ENCODE assay signal across 12 mouse cellular contexts in genomic region chr11:55323854-55324253, GRCm38 (mm10). TPM values are rescaled to one million over a fixed set of nuclear protein-coding genes. Genes with fewer than 3 reads are reported as not detected.
DNase-seq lines count a peak whose midpoint lies in the region; ATAC-seq lines count a peak whose summit lies in the region.
"Had no signal": no experiment of that assay in that cellular context is flagged by ENCODE, and none has a peak within 500 bp of the region (broad histone marks: within the 10 kb centered on the region; RNA-seq: fewer than 3 reads in every experiment).

No protein-coding gene starts in this region.

- H3K27ac ChIP-seq in heart, embryonic 10.5 days: no peak overlapping the region
- no peak overlapping the region for H3K27ac ChIP-seq in kidney, embryonic 16.5 days (ENCODE audit: low read length)
- H3K27ac ChIP-seq: embryonic facial prominence, embryonic 12.5 days; lung, embryonic 15.5 days had no signal

- no peak overlapping the region for H3K4me2 ChIP-seq in kidney, embryonic 16.5 days (replicated peaks; ENCODE audit: low read depth, low read length)
- H3K4me2 ChIP-seq: embryonic facial prominence, embryonic 12.5 days; lung, embryonic 15.5 days had no signal

- no peak for ATAC-seq in inflammation-experienced regulatory T-cells, adult 6 months
- ATAC-seq in kidney, embryonic 16.5 days (ENCODE audit: low FRiP score, low TSS enrichment): no peak
- ATAC-seq: intestine, postnatal 0 days had no signal

- no peaks in the 10 kb centered on the region for H3K36me3 ChIP-seq in heart, embryonic 10.5 days
- H3K36me3 ChIP-seq in kidney, embryonic 16.5 days (ENCODE audit: insufficient read depth, low read length): no peaks in the 10 kb centered on the region
- H3K36me3 ChIP-seq: embryonic facial prominence, embryonic 12.5 days; lung, embryonic 15.5 days had no signal

- WGBS in heart, embryonic 10.5 days: 69% methylated on average over 8 of the region's 8 CpGs
- WGBS in kidney, embryonic 16.5 days: 60% methylated on average over 8 of the region's 8 CpGs

- peaks cover 7% of the 10 kb centered on the region; the same call in 1 of the 2 replicates for H3K4me1 ChIP-seq in heart, embryonic 10.5 days
- H3K4me1 ChIP-seq in kidney, embryonic 16.5 days (ENCODE audit: insufficient read depth, low read length): peaks cover 7% of the 10 kb centered on the region; the same call in 1 of the 2 replicates

- intact Hi-C loops in left cerebral cortex, postnatal 4 days (cut with DNase I): no loop called here

- peak; percentile 91 for DNase-seq in heart, adult 11 months
- DNase-seq in heart, embryonic 10.5 days (ENCODE audit: low spot score): no peak
- peak; percentile 88 for DNase-seq in cerebellum, adult 11 months
- peak; percentile 74 to 90 for DNase-seq in layer of hippocampus, adult 18-20 months (ENCODE audit: low spot score in 2 of 2)
- peak; percentile 89 for DNase-seq in left cerebral cortex, postnatal 4 days
- no peak for DNase-seq in liver
- DNase-seq: adrenal gland, adult 8-10 months had no signal

- no peak overlapping the region for H3K4me3 ChIP-seq in heart, embryonic 10.5 days
- H3K4me3 ChIP-seq in kidney, embryonic 16.5 days (ENCODE audit: low read length): no peak overlapping the region
- H3K4me3 ChIP-seq: embryonic facial prominence, embryonic 12.5 days; lung, embryonic 15.5 days had no signal

- H3K9me3 ChIP-seq in heart, embryonic 10.5 days: no peaks in the 10 kb centered on the region
- no peaks in the 10 kb centered on the region for H3K9me3 ChIP-seq in kidney, embryonic 16.5 days (ENCODE audit: low read length)
- H3K9me3 ChIP-seq: embryonic facial prominence, embryonic 12.5 days; lung, embryonic 15.5 days had no signal

- no peaks in the 10 kb centered on the region for H3K27me3 ChIP-seq in heart, embryonic 10.5 days (ENCODE audit: insufficient read depth, poor library complexity, severe bottlenecking)
- H3K27me3 ChIP-seq in kidney, embryonic 16.5 days (ENCODE audit: insufficient read depth, low read length): no peaks in the 10 kb centered on the region
- H3K27me3 ChIP-seq: embryonic facial prominence, embryonic 12.5 days; lung, embryonic 15.5 days had no signal

- no peak overlapping the region for H3K9ac ChIP-seq in kidney, embryonic 16.5 days (replicated peaks; ENCODE audit: low read length)
- H3K9ac ChIP-seq: embryonic facial prominence, embryonic 12.5 days; lung, embryonic 15.5 days had no signal

RNA-seq across cellular contexts. Expression of gene Fat2, which starts 12.5 kb away (rescaled TPM):
- 0.02 and 0.03 TPM in 2 replicates for polyA plus RNA-seq in heart, embryonic 10.5 days (2016; fragmentation: Nextera tagmentation; extraction: Ambion mirVana)
- total RNA-seq in layer of hippocampus, adult 18-20 months (2021): under 1 TPM; 0.25 to 0.27 TPM
- total RNA-seq in left cerebral cortex, postnatal 4 days (2021): under 1 TPM; 0.70 to 0.86 TPM
- polyA plus RNA-seq in inflammation-experienced regulatory T-cells, adult 6 months (2017; shearing (Covaris generic)): not detected
- polyA plus RNA-seq in kidney, embryonic 16.5 days (2015; fragmentation: Nextera tagmentation; extraction: Ambion mirVana): 0.06 and 0.11 TPM in 2 replicates
- polyA plus RNA-seq: intestine, postnatal 0 days had no signal

Comparison
In these comparisons a context has a peak if more than half of its experiments do, and no peak if none do; other contexts are left out.
1. DNase-seq: peak in heart, adult 11 months (single experiment), cerebellum, adult 11 months (single experiment), layer of hippocampus, adult 18-20 months (2 of 2) and left cerebral cortex, postnatal 4 days (single experiment); none in heart, embryonic 10.5 days (single experiment) and liver (single experiment).